Mouse (Mus musculus): ENCODE measurements around the gene Bpifa1. TPM values are rescaled to one million over a fixed set of nuclear protein-coding genes. Genes with fewer than 3 reads are reported as not detected.
"Not testable (repeated sequence)": the region's sequence is repeated elsewhere in the genome, so short reads cannot be mapped to it uniquely, and the experiment has no call there.

Bpifa1 gene
- not detected in 2 replicates for total RNA-seq (2021)
- long read RNA-seq, result 0 reads

DNA sequence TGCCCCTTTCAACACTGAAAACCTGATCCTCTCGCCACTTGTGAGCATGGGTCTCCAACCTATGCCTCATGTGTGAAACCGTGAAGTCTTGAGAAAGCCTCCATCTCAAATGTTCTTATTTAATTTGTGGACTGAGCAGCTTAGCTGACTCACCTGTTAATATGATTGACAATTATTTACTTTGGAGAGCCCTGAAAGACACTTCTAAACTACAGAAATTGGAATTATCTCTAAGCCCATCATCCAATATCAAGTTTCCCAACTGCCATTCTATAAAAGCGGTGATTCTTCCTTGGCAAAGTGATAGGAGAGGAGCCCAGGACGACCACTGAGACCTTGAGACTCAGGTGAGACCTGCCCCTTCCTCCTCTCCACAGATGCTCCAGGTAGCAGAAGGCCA, at the start of gene Bpifa1:
Gene Bpifa1, plus strand, starts transcription at position 301 of the 400 bp plus-strand sequence.
- no peak for DNase-seq

DNA sequence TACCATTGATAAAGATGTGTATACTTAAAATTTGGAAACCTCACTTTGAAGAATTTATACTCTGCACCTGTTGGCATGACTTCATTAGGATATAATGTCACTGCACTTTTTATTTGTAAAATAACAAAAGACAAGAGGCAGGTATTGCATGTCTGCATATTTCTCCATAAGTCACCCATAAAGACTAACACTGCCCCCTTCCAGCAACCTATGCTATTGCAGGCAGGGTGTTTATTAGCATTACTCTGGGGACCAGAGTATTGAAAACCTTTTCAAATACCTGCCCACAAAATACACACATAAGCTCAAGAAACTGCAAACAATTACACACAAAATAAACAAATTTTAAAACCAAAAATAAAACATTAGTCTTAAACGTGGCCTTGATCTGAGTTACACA, 44.9 kb upstream of the Bpifa1 start:
- DNase-seq, result no peak

DNA sequence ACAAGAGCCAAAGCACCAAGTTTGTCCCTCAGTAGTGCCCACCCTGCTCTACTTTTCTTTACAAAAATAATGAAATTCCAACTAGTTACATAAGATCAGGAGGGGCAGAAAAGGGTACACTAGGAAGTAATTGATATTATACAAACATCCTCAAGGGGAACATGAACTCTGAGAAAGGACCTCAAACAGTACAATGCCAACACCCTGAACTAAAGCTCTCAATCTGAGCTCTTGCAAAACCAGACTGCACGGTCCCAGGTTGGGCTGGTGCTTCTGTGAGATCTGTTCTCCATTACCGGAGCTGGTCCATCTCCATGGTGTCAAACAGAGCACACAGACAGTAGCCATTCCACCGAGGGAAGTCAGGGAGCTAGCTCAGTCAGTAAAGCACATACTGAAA, 25.3 kb upstream of the Bpifa1 start:
- no peak for DNase-seq

DNA sequence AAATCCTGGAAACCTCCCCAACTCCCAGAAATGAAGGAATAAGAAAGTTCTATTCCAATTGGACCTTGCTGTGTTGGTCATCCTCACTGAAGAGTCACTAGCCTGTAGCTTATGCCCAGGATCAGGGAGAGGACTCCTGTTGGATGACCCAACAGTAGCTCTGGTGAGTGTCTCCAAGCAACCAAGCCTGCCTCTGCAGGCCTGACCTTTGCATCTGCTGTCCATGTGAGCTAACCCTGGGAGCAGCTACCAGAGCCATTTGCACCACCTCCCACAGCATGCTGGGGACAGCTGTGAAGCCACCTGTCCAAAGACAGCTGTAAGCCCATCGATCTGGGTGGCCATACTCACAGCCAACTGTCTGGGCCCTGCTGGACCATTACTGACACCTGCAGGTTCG, 12.6 kb upstream of the Bpifa1 start, which contains the start of gene Bpifa3:
Gene Bpifa3, plus strand, starts transcription at position 217 of the 400 bp plus-strand sequence.
- no peak for DNase-seq

DNA sequence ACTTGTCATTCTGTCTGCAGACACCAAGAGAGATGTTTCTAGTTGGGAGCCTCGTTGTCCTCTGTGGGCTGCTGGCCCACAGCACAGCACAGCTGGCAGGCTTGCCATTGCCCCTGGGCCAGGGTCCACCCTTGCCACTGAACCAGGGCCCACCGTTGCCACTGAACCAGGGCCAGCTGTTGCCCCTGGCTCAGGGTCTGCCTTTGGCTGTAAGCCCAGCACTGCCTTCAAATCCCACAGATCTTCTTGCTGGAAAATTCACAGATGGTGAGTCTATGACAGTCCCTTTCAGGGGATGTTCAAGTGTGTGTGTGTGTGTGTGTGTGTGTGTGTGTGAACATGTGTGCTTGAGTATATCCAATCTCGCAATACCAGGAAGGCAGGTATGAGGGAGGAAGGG, 1.1 kb downstream of the Bpifa1 start:
- DNase-seq, result no peak

DNA sequence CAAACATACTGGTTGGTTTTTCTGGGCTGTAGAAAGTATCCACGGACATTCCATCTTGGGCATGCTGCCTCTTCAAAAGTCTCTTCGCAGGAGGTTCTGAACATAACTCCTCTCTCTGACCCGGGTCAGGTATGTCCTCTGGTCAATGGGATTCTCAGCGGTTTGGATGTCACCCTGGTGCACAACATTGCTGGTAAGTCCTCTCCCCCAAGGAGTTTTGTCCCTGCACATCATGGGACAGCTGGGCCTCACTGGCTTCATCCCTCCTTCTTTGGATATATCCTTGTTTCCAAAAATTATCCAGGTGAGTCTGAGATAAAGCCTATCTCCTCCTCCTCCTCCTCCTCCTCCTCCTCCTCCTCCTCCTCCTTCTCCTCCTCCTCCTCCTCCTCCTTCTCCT, 4.8 kb downstream of the Bpifa1 start:
- no peak for DNase-seq

DNA sequence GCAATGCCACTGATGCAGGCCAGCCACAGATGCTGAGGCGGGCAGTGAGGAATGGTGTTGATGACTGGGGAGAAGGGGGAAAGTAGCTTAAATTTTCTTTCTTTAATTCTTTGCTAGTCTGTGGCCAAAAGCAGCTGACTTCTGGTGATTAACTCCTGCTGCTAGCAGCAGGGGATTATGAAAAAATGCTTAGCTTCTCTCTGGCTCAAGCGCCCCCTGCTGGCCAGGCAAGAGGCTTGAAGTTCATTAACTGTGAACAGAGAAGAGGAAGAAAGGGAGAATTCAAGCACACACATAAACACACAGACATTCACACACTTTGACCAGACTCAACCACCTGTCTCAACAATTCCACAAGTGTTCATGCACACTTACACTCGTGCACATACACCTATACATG, 15.8 kb downstream of the Bpifa1 start:
- peak; percentile 63 for DNase-seq

DNA sequence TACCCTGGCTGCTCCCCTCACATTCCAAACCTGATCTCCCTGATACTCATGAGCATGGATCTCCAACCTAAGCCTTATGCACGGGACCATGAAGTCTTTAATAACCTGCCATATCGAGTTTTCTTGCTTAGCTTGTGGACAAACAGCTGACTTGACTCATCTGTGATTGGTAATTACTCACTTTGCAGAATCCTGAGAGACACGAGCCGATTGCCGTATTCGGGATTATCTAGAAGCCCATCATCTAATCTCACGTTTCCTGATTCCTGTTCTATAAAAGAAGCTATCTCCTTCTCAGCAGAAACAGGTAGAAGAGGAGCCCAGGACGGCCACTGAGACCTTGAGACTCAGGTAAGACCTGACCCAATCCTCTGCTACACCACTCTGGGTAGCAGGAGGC, 19.6 kb downstream of the Bpifa1 start, which contains the start of gene Bpifa5:
Gene Bpifa5, plus strand, starts transcription at position 301 of the 400 bp plus-strand sequence.
- DNase-seq, result no peak

DNA sequence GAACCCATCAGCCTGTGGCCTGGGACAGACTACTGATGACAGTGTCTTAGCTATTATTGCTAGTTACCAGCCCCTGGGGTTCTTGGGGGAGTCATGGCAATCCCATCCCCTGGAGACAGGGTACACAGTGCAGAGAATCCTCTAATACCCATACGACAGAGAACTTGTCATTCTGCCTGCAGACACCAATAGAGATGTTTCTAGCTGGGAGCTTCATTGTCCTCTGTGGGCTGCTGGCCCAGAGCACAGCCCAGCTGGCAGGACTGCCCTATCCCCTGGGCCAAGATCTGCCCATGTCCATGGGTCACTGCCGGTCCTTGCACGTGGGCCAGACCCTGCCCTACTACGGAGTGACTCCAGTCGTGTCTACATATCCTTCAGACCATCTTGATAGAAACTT, 20.6 kb downstream of the Bpifa1 start:
- no peak for DNase-seq

DNA sequence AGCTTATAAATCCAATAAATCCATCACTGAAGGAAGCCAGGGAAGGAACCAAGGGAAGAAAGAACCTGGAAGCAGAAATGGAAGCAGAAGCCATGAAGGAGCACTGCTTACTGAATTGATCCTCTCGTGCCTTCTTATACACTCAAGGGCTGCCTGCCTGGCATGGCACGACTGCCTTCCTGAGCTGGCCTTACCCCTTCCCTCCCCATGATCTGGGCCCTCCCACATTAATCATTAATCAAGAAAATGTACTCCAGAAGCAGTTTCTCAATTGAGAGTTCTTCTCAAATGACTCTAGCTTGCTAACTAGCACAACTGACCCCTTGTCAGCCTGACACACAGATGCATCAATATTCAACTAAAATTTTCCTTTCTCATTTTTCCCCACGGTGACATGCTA, 26.5 kb downstream of the Bpifa1 start:
- DNase-seq, result no peak

DNA sequence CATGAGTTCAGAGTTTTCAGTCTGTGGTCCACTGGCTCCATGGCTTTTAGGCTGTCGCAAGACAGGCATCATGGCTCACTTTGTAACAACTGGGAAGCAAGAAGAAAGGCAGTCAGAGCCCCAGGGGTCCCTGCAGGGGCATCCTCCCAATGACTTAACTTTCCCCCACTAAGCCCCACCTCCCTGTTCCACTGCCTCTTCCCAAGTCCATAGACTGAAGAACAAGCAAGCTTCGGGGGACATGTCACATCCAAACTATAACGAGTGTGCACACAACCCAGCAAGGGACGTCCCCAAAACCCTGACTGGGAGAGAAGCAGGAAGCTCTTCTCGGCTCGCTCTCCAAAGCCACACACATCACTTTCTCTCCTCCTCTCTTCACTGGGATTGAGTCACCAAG, 28.9 kb downstream of the Bpifa1 start:
- DNase-seq, result no peak

DNA sequence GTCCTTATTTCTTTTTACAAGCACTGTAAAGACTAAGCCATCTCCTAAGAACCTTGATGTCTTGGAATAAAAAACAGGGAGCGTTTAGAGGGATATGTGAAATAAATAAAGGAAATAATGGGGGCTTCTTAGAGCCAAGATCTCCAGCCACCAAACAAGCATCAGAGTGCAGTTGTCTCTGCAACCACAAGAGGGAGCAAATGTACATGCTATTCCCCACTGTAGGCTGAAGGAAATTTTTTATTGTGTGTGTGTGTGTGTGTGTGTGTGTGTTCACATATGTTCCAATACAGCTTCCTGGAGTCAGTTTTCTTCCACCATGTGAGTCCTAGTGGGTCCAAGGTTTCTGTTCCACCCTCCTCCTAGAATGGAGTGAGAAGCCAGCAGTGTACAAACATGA, 30.6 kb downstream of the Bpifa1 start:
- no peak for DNase-seq

DNA sequence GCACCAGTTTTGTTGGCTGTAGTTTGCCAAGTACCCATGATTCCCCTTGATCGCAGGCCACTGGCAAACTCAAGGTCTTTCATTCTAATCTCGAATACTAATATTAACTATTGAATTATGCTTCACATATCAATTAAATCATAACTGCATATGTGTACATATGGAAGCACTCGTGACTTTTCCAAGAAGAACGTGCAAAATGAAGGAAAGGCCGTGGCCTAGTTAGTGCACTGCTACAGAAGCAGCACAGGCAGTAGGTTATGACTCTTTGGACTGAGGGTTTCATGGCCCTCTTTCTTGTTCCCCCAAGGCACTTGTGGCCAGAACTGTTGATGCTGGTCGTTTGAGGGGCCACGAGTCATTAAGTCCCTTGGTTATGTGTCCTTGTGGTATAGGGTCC, 39.2 kb downstream of the Bpifa1 start:
- not testable (repeated sequence) for DNase-seq

DNA sequence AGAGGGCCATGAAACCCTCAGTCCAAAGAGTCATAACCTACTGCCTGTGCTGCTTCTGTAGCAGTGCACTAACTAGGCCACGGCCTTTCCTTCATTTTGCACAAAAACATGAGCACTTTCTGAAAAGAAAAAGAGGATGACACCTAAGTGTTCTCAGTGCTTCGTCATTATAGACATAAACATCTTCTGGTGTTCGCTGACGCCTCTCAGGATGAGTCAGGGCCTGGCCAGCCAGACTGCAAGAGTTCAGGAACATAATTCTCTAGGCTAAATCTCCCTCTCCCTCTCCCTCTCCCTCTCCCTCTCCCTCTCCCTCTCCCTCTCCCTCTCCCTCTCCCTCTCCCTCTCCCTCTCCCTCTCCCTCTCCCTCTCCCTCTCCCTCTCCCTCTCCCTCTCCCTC, 40.4 kb downstream of the Bpifa1 start:
- not testable (repeated sequence) for DNase-seq

DNA sequence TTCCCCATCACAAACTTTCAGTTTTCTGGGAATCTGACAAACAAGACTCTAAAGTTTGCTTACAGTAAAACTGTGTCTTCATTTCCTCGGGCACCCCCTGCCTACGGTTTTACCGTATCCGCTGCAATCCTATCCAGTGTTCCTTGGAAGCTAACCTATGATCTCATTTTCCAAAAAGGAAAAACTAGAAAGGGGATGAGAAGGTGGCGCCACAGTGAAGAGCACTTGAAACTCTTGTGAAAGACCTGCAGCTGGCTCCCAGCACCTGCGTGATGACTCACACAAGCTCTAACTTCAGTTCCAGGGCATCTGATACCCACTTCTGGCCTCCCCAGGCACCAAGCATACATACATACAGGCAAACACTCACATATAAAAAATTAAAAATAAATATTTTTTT, 42.6 kb downstream of the Bpifa1 start:
- no peak for DNase-seq

DNA sequence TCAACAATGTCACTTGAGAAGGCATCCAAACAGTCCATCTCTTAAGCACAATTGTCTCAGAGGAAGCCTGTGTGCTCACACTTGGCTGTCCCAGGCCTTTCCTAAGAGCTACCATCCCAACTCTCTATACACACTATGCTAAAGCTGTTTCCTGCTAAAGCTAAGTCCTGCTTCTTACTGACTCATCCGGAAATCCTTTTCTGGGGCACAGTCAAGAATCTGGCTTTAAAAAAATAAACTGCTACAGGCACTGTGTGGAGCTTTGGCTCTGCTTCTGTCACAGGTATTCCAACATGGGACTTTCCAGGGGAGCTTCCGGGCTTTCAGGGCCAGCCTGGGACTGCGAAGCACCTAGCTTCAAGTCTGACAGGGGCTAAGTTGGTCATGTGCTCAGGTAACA, 43.1 kb downstream of the Bpifa1 start:
- no peak for DNase-seq

DNA sequence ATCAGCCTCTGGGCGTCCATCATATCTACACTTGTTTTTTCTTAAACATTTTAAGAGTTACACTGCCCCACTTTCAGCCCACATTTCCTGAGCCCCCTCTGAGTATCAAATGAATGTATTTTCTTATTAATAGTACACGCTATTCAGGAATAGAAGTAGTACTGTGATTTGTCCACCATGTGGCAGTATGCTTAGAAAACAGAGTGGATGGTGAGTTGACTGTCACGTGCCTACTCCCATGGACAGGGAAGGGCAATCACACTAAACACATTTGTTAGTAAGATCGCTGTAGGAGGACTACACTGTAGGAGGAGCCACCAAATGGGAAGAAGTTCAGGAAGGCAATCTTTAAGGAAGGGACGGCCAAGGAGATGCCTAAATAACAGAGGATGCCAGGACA, 44.8 kb downstream of the Bpifa1 start:
- no peak for DNase-seq

DNA sequence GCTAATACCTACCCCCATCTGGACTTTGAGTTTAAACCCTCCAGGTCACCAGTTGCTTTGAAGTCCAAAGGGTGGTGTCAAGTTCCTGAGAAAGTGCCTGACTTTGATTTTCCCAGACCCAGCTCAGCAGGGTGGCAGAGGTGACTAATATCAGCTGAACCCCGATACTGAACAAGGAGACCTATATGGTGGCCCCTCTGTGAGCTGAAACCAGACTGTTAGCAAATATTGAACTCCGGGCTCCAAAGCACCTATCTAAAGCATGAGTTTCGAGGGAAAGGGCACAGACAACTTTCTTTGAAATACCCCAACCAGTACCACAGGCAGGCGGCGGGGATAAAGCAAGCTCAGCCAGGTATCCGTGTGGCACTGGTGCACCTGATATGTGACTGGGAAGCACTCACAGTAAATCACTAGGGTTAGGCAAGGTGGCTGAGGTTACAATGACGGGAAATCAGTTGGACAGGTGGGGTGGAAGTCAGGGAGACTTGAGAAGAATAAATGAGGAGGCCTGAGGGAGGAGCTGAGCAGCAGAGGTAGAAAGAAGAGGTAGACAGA, 47.3 kb downstream of the Bpifa1 start:
- DNase-seq, result no peak

DNA sequence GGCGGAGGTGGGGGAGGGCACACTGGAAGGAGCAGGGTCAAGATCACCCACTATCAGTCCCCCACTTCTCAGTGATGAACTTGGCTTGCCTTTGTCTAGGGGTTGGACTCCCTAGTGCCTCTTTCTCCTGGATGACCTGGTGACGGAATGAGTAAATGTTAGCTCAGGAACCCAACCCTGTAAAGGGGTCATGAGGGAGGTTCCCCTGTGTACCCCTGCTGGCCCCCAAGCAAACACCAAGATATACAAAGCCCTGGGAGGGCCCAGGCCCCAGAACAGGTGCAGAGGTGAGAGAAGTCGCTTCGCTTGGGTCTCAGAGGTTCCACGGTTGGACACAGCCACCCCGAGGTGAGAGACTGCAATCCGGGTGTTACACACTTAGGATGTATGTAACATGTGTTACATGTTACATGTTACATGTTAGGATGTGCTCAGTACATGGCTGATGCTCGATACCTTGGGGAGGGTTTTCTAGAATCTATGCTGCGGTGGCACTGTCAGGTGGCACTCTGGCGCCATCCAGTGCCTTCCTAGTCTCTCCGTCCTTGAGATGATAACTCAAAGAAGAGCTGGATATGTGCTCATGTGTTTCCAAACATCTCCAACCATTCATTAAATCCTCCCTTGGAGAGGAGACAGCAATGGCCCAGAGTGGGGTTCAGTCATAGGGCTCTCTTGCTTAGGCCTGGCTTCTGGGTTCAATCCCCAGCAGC, 48.0 kb downstream of the Bpifa1 start, which contains the start of gene Bpifb1:
Gene Bpifb1, plus strand, starts transcription at position 273 of the 713 bp plus-strand sequence.
- DNase-seq, result no peak

DNA sequence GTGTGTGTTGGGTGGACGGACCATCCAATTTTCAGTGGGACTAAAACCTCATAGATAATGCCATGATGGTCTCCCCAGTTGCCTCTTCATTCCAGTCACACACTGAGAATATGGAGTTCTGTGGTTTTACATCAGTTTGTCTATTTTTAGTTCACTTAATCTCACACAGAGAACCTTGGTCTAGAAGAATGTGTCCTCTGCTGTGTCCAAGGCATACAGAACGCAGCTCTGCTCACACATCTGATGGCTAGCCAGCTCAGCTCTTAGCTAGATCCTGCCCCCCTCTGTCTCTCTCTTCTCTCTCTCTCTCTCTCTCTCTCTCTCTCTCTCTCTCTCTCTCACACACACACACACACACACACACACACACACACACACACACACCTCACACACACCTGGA, 49.5 kb downstream of the Bpifa1 start:
- no peak for DNase-seq

DNA sequence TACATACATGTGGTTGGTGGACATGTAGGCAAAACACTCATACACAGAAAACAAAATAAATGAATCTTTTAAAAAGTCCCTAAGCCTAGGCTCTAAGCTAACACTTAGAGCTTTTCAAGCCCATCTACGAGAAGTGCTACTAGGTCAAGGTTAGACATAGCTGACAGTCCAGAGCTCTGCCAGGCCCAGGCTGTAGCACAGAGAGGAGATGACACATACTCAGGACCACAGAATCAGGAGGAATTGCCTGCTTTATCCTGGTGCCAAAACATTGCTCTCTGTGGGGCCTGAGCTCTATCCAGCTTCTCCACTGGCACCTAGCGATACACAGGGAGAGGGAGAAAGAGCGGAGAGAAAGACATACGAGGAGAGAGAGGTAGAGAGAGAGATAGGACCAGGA, 50.4 kb downstream of the Bpifa1 start:
- DNase-seq, result no peak

DNA sequence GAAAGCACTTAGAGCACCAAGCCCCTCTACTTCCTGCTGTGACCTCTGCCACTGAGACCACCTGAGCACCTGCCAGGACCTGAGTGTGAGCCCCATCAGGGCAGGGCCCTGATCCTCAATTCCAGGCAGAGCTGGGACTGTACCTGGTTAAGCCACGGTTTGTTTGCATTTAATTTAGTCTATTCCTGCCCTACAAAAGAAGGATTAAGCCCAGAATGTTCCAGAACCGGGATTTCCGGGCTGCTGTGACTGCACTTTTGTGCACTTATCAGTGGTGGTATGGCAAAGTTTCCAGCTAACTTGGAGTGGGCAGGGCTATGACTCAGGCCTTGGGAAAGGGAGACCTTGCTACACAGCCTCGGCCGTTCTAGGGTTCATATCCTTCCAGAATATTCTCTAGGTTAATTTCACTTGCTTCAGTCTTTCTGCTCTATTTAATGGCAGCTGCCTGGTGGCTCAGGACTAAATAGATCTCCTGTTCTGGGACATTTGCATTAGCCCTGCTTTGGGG, 51.4 kb downstream of the Bpifa1 start:
- DNase-seq, result peak; percentile 23

DNA sequence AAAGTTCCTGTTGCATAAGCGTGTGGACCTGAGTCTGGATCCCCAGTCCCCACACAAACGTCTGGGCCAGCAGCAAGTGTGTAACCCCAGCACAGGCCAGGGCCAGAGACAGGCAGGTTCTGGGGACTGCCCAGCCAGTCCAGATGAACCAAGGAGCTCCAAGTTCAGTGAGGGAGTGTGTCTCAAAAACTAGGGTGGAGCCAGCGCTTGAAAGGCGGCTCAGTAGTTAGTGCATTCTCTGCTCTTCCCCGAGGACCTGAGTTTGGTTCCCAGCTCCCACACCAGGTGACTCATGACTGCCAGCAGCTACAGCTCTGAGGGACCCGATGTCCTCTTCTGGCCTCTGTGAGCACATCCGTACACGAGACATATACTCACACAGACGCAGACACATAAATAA, 54.4 kb downstream of the Bpifa1 start:
- no peak for DNase-seq
